7 mouse cellular contexts compared by ENCODE assay signal in genomic region chr11:70074379-70075071, GRCm38 (mm10). TPM values are rescaled to one million over a fixed set of nuclear protein-coding genes. Genes with fewer than 3 reads are reported as not detected.
DNase-seq lines count a peak whose midpoint lies in the region; ATAC-seq and TF ChIP-seq lines count a peak whose summit lies in the region.

No protein-coding gene starts in this region.

- ATAC-seq in intestine, postnatal 0 days = no peak

- H3K36me3 ChIP-seq in intestine, postnatal 0 days (ENCODE audit: control insufficient read depth, insufficient read depth) = no peaks in the 10 kb centered on the region
- no peaks in the 10 kb centered on the region for H3K36me3 ChIP-seq in limb, embryonic 10.5 days
- no peaks in the 10 kb centered on the region for H3K36me3 ChIP-seq in midbrain, embryonic 10.5 days

- H3K9ac ChIP-seq in intestine, postnatal 0 days (ENCODE audit: low read depth, low read length) = no peak overlapping the region

- 34% methylated on average over 17 of the region's 17 CpGs for WGBS in intestine, postnatal 0 days
- WGBS in limb, embryonic 10.5 days = 42% methylated on average over 17 of the region's 17 CpGs
- 37% methylated on average over 17 of the region's 17 CpGs for WGBS in midbrain, embryonic 10.5 days

- no peaks in the 10 kb centered on the region; the same call in 1 of the 2 replicates for H3K27me3 ChIP-seq in intestine, postnatal 0 days (replicated peaks; ENCODE audit: control insufficient read depth, insufficient read depth, low read length)
- H3K27me3 ChIP-seq in limb, embryonic 10.5 days (ENCODE audit: low read depth, poor library complexity, severe bottlenecking) = no peaks in the 10 kb centered on the region
- H3K27me3 ChIP-seq in midbrain, embryonic 10.5 days (ENCODE audit: low read depth, poor library complexity, severe bottlenecking) = no peaks in the 10 kb centered on the region

- intact Hi-C loops in gastrocnemius, postnatal 14 days (cut with DNase I; ENCODE audit: low total_unique reads) = loop anchor here (5.0 kb wide), 2 partner anchors 128 to 138 kb away; partner anchors contain the start of gene Slc16a11

- H3K4me1 ChIP-seq in intestine, postnatal 0 days (replicated peaks; ENCODE audit: control insufficient read depth, insufficient read depth, low read length) = no peaks in the 10 kb centered on the region
- H3K4me1 ChIP-seq in limb, embryonic 10.5 days = peaks cover 17% of the 10 kb centered on the region; the same call in 1 of the 2 replicates
- 0 out of 2 replicates have a peak, but pooled peaks cover 5% of the 10 kb centered on the region for H3K4me1 ChIP-seq in midbrain, embryonic 10.5 days

- no peaks in the 10 kb centered on the region for H3K9me3 ChIP-seq in intestine, postnatal 0 days (ENCODE audit: control insufficient read depth)
- H3K9me3 ChIP-seq in limb, embryonic 10.5 days (replicated peaks) = no peaks in the 10 kb centered on the region
- H3K9me3 ChIP-seq in midbrain, embryonic 10.5 days (replicated peaks) = no peaks in the 10 kb centered on the region

- H3K4me2 ChIP-seq in intestine, postnatal 0 days (replicated peaks; ENCODE audit: low read depth) = no peak overlapping the region

- DNase-seq in adipocyte (ENCODE audit: low spot score) = peak; percentile 94
- peak; percentile 81 to 83 for DNase-seq in cerebellum, postnatal 36 days
- DNase-seq in gastrocnemius, postnatal 14 days = peak; percentile 77
- DNase-seq in limb, embryonic 10.5 days (ENCODE audit: low spot score) = peak; percentile 85
- peak; percentile 65 for DNase-seq in midbrain, embryonic 10.5 days (ENCODE audit: low spot score)
- peak; percentile 34 to 61 for DNase-seq in right cerebral cortex, postnatal 36 days (ENCODE audit: low spot score in 2 of 2)

- H3K4me3 ChIP-seq in intestine, postnatal 0 days (ENCODE audit: low read depth, low read length) = no peak overlapping the region
- no peak overlapping the region for H3K4me3 ChIP-seq in limb, embryonic 10.5 days
- H3K4me3 ChIP-seq in midbrain, embryonic 10.5 days = peak overlapping the region; percentile 34

- TF ChIP-seq CTCF in intestine, postnatal 0 days (IDR thresholded peaks at IDR 0.05; ENCODE audit: low read depth) = peak; percentile 93

- no peak overlapping the region for H3K27ac ChIP-seq in intestine, postnatal 0 days (ENCODE audit: low read depth, low read length)
- peak overlapping the region; percentile 56; the same call in 1 of the 2 replicates for H3K27ac ChIP-seq in limb, embryonic 10.5 days
- no peak overlapping the region for H3K27ac ChIP-seq in midbrain, embryonic 10.5 days (replicated peaks)

RNA-seq across cellular contexts. Expression of gene Asgr2, which starts 17.9 kb away (rescaled TPM):
- total RNA-seq in gastrocnemius, postnatal 14 days (2021) = not detected
- polyA plus RNA-seq in intestine, postnatal 0 days (2015; fragmentation: Nextera tagmentation; extraction: Ambion mirVana) = 0.10 and 0.18 TPM in 2 replicates
- polyA plus RNA-seq in limb, embryonic 10.5 days (2016; fragmentation: Nextera tagmentation; extraction: Ambion mirVana) = not detected in 2 replicates
- polyA plus RNA-seq in midbrain, embryonic 10.5 days (2016; fragmentation: Nextera tagmentation; extraction: Ambion mirVana) = not detected in 2 replicates

RNA-seq across cellular contexts. Expression of gene Asgr1, which starts 20.6 kb away (rescaled TPM):
- not detected for total RNA-seq in gastrocnemius, postnatal 14 days (2021)
- not detected in 2 replicates for polyA plus RNA-seq in intestine, postnatal 0 days (2015; fragmentation: Nextera tagmentation; extraction: Ambion mirVana)
- 0.71 and 0.74 TPM in 2 replicates for polyA plus RNA-seq in limb, embryonic 10.5 days (2016; fragmentation: Nextera tagmentation; extraction: Ambion mirVana)
- polyA plus RNA-seq in midbrain, embryonic 10.5 days (2016; fragmentation: Nextera tagmentation; extraction: Ambion mirVana) = 0.58 and 0.73 TPM in 2 replicates

RNA-seq across cellular contexts. Expression of gene Mgl2, which starts 55.6 kb away (rescaled TPM):
- 1 to 10 TPM; 1.9 to 3.1 TPM for total RNA-seq in gastrocnemius, postnatal 14 days (2021)
- polyA plus RNA-seq in intestine, postnatal 0 days (2015; fragmentation: Nextera tagmentation; extraction: Ambion mirVana) = 0.50 and 0.81 TPM in 2 replicates
- polyA plus RNA-seq in limb, embryonic 10.5 days (2016; fragmentation: Nextera tagmentation; extraction: Ambion mirVana) = 0.10 and 0.16 TPM in 2 replicates
- polyA plus RNA-seq in midbrain, embryonic 10.5 days (2016; fragmentation: Nextera tagmentation; extraction: Ambion mirVana) = 0.12 TPM in 1 of 2 replicates, not detected in the other

RNA-seq across cellular contexts. Expression of gene Dlg4, which starts 57.8 kb away (rescaled TPM):
- 1 to 10 TPM; 8.7 to 9.2 TPM for total RNA-seq in gastrocnemius, postnatal 14 days (2021)
- 1.4 and 1.8 TPM in 2 replicates for polyA plus RNA-seq in intestine, postnatal 0 days (2015; fragmentation: Nextera tagmentation; extraction: Ambion mirVana)
- 8.8 and 12.9 TPM in 2 replicates for polyA plus RNA-seq in limb, embryonic 10.5 days (2016; fragmentation: Nextera tagmentation; extraction: Ambion mirVana)
- polyA plus RNA-seq in midbrain, embryonic 10.5 days (2016; fragmentation: Nextera tagmentation; extraction: Ambion mirVana) = 16.6 and 23.8 TPM in 2 replicates

RNA-seq across cellular contexts. Expression of gene Acadvl, which starts 59.3 kb away (rescaled TPM):
- total RNA-seq in gastrocnemius, postnatal 14 days (2021) = 100 to 1,000 TPM; 266 to 408 TPM
- 203 and 215 TPM in 2 replicates for polyA plus RNA-seq in intestine, postnatal 0 days (2015; fragmentation: Nextera tagmentation; extraction: Ambion mirVana)
- 36.4 and 52.1 TPM in 2 replicates for polyA plus RNA-seq in limb, embryonic 10.5 days (2016; fragmentation: Nextera tagmentation; extraction: Ambion mirVana)
- polyA plus RNA-seq in midbrain, embryonic 10.5 days (2016; fragmentation: Nextera tagmentation; extraction: Ambion mirVana) = 42.2 and 48.6 TPM in 2 replicates
